Mouse (Mus musculus) brain, adult 10 weeks (tissue): ENCODE results near the gene Mup20. TPM values are rescaled to one million over a fixed set of nuclear protein-coding genes. Genes with fewer than 3 reads are reported as not detected.

Experiments used
- polyA plus RNA-seq: library from polyadenylated mRNA; stranded (reverse); fragments of 350-450 nt; fragmentation: Illumina TruSeq; extraction: RNeasy Lipid Tissue Mini Kit (QIAGEN cat#74804); gene quantifications from one replicate; pipeline ENCODE4 v1.2.3, GENCODE M21; 2015; ENCODE audit warnings: low read depth, low replicate concordance

Gene Mup20
- 0.54 TPM for polyA plus RNA-seq

GRCm38 (mm10) chr4:62054058-62054457 is at the start of gene Mup20:
Gene Mup20, minus strand, starts transcription at chr4:62054158.

GRCm38 (mm10) chr4:62087241-62087640 is 33.3 kb upstream of the Mup20 start, which contains the start of gene Mup3:
Gene Mup3, minus strand, starts transcription at chr4:62087342.

Other genes starting within 250 kb of the Mup20 start
- 0.91 TPM for gene Mup5, start 218.9 kb downstream of the Mup20 start, polyA plus RNA-seq
- 1.8 TPM for gene Mup3, start 33.2 kb upstream of the Mup20 start, polyA plus RNA-seq
- not detected for gene Mup21, start 96.7 kb upstream of the Mup20 start, polyA plus RNA-seq
- 18.6 TPM for gene Zfp37, start 176.9 kb upstream of the Mup20 start, polyA plus RNA-seq
- gene Slc31a2, start 208.4 kb upstream of the Mup20 start, polyA plus RNA-seq, result 13.5 TPM